Comparison of ENCODE assay signal across 8 mouse cellular contexts in the genomic region with DNA sequence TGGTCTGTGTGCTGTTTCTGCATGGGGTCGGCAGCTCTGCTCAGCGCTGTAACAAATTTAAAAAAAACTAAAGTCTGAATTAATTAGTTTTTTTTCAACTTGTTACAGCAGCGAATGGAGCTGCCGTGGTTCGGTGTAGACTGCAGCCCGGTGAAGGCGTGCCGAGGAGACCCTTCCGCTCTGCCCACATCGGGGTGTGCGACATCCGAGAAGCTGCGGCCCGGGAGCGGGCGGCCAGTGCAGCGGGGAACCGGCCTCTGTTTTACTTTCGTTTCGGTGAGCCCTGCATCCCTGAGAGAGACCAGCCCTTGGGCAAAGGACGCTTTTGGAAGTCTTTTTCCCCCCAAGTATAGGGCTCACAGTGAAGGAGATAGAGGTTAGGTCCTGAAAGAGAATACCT.
DNase-seq lines count a peak whose midpoint lies in the region; ATAC-seq and TF ChIP-seq lines count a peak whose summit lies in the region.

No protein-coding gene starts in this region.

- TF ChIP-seq CTCF in gastrocnemius, adult 2 months (IDR thresholded peaks at IDR 0.05) = no peak
- no peak for TF ChIP-seq CTCF in lung, adult 2 months (IDR thresholded peaks at IDR 0.05; ENCODE audit: insufficient read depth, low read length)

- no peak for TF ChIP-seq POLR2A in lung, adult 2 months (IDR thresholded peaks at IDR 0.05; ENCODE audit: borderline replicate concordance, extremely low read depth, low read depth, low read length)

- H3K36me3 ChIP-seq in intestine, embryonic 14.5 days (ENCODE audit: control insufficient read depth, insufficient read depth, low read length) = no peaks in the 10 kb centered on the region

- no peak overlapping the region for H3K9ac ChIP-seq in intestine, embryonic 14.5 days (ENCODE audit: low read length)

- H3K27ac ChIP-seq in gastrocnemius, adult 2 months = peak overlapping the region; percentile 77
- H3K27ac ChIP-seq in intestine, embryonic 14.5 days (ENCODE audit: low read depth) = no peak overlapping the region

- peak overlapping the region; percentile 74 for H3K4me3 ChIP-seq in gastrocnemius, adult 2 months
- peak overlapping the region; percentile 27 for H3K4me3 ChIP-seq in intestine, embryonic 14.5 days (ENCODE audit: low read depth, low read length)
- H3K4me3 ChIP-seq in lung, adult 2 months (replicated peaks; ENCODE audit: extremely low read depth, low read depth, low read length) = peak overlapping the region; percentile 55

- no peaks in the 10 kb centered on the region for H3K4me1 ChIP-seq in intestine, embryonic 14.5 days (replicated peaks; ENCODE audit: control insufficient read depth, insufficient read depth, low read length)
- peaks cover 4% of the 10 kb centered on the region; the same call in 1 of the 2 replicates for H3K4me1 ChIP-seq in lung, adult 2 months (ENCODE audit: control insufficient read depth, insufficient read depth, low read length)

- intact Hi-C loops in gastrocnemius, adult 2 months (cut with DNase I) = no loop called here

- ATAC-seq in intestine, embryonic 14.5 days (replicated peaks; ENCODE audit: low FRiP score, low TSS enrichment, low read depth) = no peak
- ATAC-seq in neutrophil, adult 5-6 weeks (ENCODE audit: extremely low read depth, insufficient number of reproducible peaks, low FRiP score, poor library complexity, severe bottlenecking) = 0 out of 2 replicates have a peak, but pooled peaks have one; percentile 23

- DNase-seq in gastrocnemius, adult 2 months = peak; percentile 56
- no peak for DNase-seq in gastrocnemius, postnatal 25 days
- DNase-seq in T-cell, adult 2 months (ENCODE audit: low spot score) = peak; percentile 24
- DNase-seq in gastrocnemius, postnatal 10 days = peak; percentile 27
- DNase-seq in intestine, embryonic 14.5 days (ENCODE audit: low spot score) = peak; percentile 54
- peak; percentile 35 for DNase-seq in lung, adult 2 months
- no peak for DNase-seq in left cerebral cortex, adult 9 months (ENCODE audit: low spot score in 2 of 2)

- H3K4me2 ChIP-seq in intestine, embryonic 14.5 days (ENCODE audit: low read length) = peak overlapping the region; percentile 44

- 67% methylated on average over 21 of the region's 21 CpGs for WGBS in intestine, embryonic 14.5 days
- WGBS in lung, adult 2 months = 59% methylated on average over 21 of the region's 21 CpGs

- no peaks in the 10 kb centered on the region for H3K27me3 ChIP-seq in intestine, embryonic 14.5 days (replicated peaks; ENCODE audit: control insufficient read depth, insufficient read depth, low read length)

- H3K9me3 ChIP-seq in intestine, embryonic 14.5 days (ENCODE audit: control insufficient read depth, low read length) = no peaks in the 10 kb centered on the region

Comparison
In these comparisons a context has a peak if more than half of its experiments do, and no peak if none do; other contexts are left out.
1. DNase-seq: peak in gastrocnemius, adult 2 months (single experiment), T-cell, adult 2 months (single experiment), gastrocnemius, postnatal 10 days (single experiment), intestine, embryonic 14.5 days (single experiment) and lung, adult 2 months (single experiment); none in gastrocnemius, postnatal 25 days (single experiment) and left cerebral cortex, adult 9 months (0 of 2).
2. Peak in every context shown above with its lines, with median percentiles within 50 percentile points of each other: H3K4me3 ChIP-seq.